Mouse (Mus musculus) kidney, embryonic 16.5 days (tissue): ENCODE results near the gene B3gnt6. TPM values are rescaled to one million over a fixed set of nuclear protein-coding genes. Genes with fewer than 3 reads are reported as not detected.

Source experiments
- ATAC-seq: fragments of 200-750 bp; cut with Nextera tagmentation; 2 replicates; pipeline ENCODE4 v1.8.0; 2017; ENCODE audit warnings: moderate TSS enrichment; ENCODE audit not compliant: low FRiP score, low TSS enrichment
- H3K27ac ChIP-seq: fragments of 300-500 bp; sonication (generic); 2 replicates; pipeline ENCODE4 v1.5.1; 2014; ENCODE audit warnings: low read length
- H3K27me3 ChIP-seq: fragments of 300-500 bp; sonication (generic); 2 replicates; pipeline ENCODE4 v1.6.1; 2014; ENCODE audit warnings: low read length, control low read depth, mixed read lengths; ENCODE audit not compliant: insufficient read depth
- H3K36me3 ChIP-seq: fragments of 300-500 bp; sonication (generic); 2 replicates; pipeline ENCODE4 v1.6.1; 2014; ENCODE audit warnings: low read length, control low read depth, mixed read lengths; ENCODE audit not compliant: insufficient read depth
- H3K4me1 ChIP-seq: fragments of 300-500 bp; sonication (generic); 2 replicates; pipeline ENCODE4 v1.6.1; 2014; ENCODE audit warnings: low read length, control low read depth, mixed read lengths; ENCODE audit not compliant: insufficient read depth
- H3K4me2 ChIP-seq: fragments of 300-500 bp; sonication (generic); replicated peaks from 2 replicates; pipeline ENCODE4 v1.6.1; 2014; ENCODE audit warnings: low read depth, low read length
- H3K4me3 ChIP-seq: fragments of 300-500 bp; sonication (generic); 2 replicates; pipeline ENCODE4 v1.5.1; 2014; ENCODE audit warnings: mild to moderate bottlenecking, low read length
- H3K9ac ChIP-seq: fragments of 300-500 bp; sonication (generic); replicated peaks from 2 replicates; pipeline ENCODE4 v1.6.1; 2014; ENCODE audit warnings: low read length
- H3K9me3 ChIP-seq: fragments of 300-500 bp; sonication (generic); 2 replicates; pipeline ENCODE4 v1.6.1; 2016; ENCODE audit warnings: low read length, control low read depth
- WGBS: fragments of 180-500 bp; shearing (Covaris S2); extraction: QIAGEN DNeasy Blood & Tissue Kit; methylation state at CpG from one replicate; pipeline ENCODE4 v1.1.7; 2014; 5-methylcytosine and 5-hydroxymethylcytosine counted together
- polyA plus RNA-seq: library from polyadenylated mRNA; unstranded; fragments of >200 nt; fragmentation: Nextera tagmentation; extraction: Ambion mirVana; gene quantifications from 2 replicates; pipeline ENCODE4 v1.2.1, GENCODE M21; 2015

Gene B3gnt6
- polyA plus RNA-seq, 1 experiment from 2014 or later: 0.09 TPM

GRCm38 (mm10) chr7:98177929-98178559 is 21.2 kb downstream of the B3gnt6 start, which contains the start of gene Capn5:
Gene Capn5, minus strand, starts transcription at chr7:98178274.
- 1% methylated on average over 38 of the region's 44 CpGs for WGBS

GRCm38 (mm10) chr7:98177566-98177928 is 21.7 kb downstream of the B3gnt6 start:
- Histone ChIP-seq H3K9me3 (no peaks in the 10 kb centered on the region), H3K4me2 (peak overlapping the region; percentile 79), H3K4me1 (peaks cover 29% of the 10 kb centered on the region), H3K4me3 (peak overlapping the region; percentile 85), H3K9ac (peak overlapping the region; percentile 73), H3K27me3 (no peaks in the 10 kb centered on the region), H3K36me3 (no peaks in the 10 kb centered on the region), H3K27ac (peak overlapping the region; percentile 82)
- ATAC-seq: peak; percentile 14; the same call in 1 of the 2 replicates
- 5% methylated on average over 9 of the region's 9 CpGs for WGBS

More at GRCm38 (mm10) chr7:98177929-98178559, 21.2 kb downstream of the B3gnt6 start, which contains the start of gene Capn5:
- H3K4me3 ChIP-seq: peak within 1 kb of the TSS; percentile 85
- ATAC-seq: peak; percentile 87
- H3K4me1 ChIP-seq: peaks cover 27% of the 10 kb centered on the region
- peak within 1 kb of the TSS; percentile 73 for H3K9ac ChIP-seq
- H3K27ac ChIP-seq: peak within 1 kb of the TSS; percentile 85
- H3K27me3 ChIP-seq: no peaks in the 10 kb centered on the region
- peak within 1 kb of the TSS; percentile 79 for H3K4me2 ChIP-seq
- H3K36me3 ChIP-seq: no peaks in the 10 kb centered on the region
- H3K9me3 ChIP-seq: no peaks in the 10 kb centered on the region

- Histone ChIP-seq H3K9ac (peak overlapping the region; percentile 73), H3K4me2 (peak overlapping the region; percentile 79), H3K9me3 (no peaks in the 10 kb centered on the region), H3K4me3 (peak overlapping the region; percentile 85), H3K27me3 (no peaks in the 10 kb centered on the region), H3K4me1 (peaks cover 29% of the 10 kb centered on the region), H3K27ac (no peak overlapping the region), H3K36me3 (no peaks in the 10 kb centered on the region)
- ATAC-seq: no peak
- WGBS: 60% methylated on average over 2 of the region's 2 CpGs
Observed at GRCm38 (mm10) chr7:98177071-98177485, 22.2 kb downstream of the B3gnt6 start.

GRCm38 (mm10) chr7:98176322-98177070 is 22.8 kb downstream of the B3gnt6 start:
- Histone ChIP-seq H3K27me3 (no peaks in the 10 kb centered on the region), H3K9me3 (no peaks in the 10 kb centered on the region), H3K27ac (no peak overlapping the region), H3K4me3 (peak overlapping the region; percentile 85), H3K4me1 (peaks cover 35% of the 10 kb centered on the region), H3K4me2 (peak overlapping the region; percentile 79), H3K9ac (peak overlapping the region; percentile 73; the same call in 1 of the 2 replicates), H3K36me3 (no peaks in the 10 kb centered on the region)
- 66% methylated on average over 8 of the region's 8 CpGs for WGBS
- no peak for ATAC-seq

GRCm38 (mm10) chr7:98174883-98175755 is 24.2 kb downstream of the B3gnt6 start:
- no peaks in the 10 kb centered on the region for H3K36me3 ChIP-seq
- H3K4me2 ChIP-seq: no peak overlapping the region
- H3K27me3 ChIP-seq: no peaks in the 10 kb centered on the region
- no peak overlapping the region for H3K9ac ChIP-seq
- H3K4me3 ChIP-seq: no peak overlapping the region
- H3K4me1 ChIP-seq: peaks cover 41% of the 10 kb centered on the region
- 78% methylated on average over 4 of the region's 4 CpGs for WGBS
- no peak for ATAC-seq
- no peak overlapping the region for H3K27ac ChIP-seq
- H3K9me3 ChIP-seq: no peaks in the 10 kb centered on the region

GRCm38 (mm10) chr7:98173408-98173807 is 25.9 kb downstream of the B3gnt6 start:
- no peaks in the 10 kb centered on the region for H3K36me3 ChIP-seq
- no peaks in the 10 kb centered on the region for H3K9me3 ChIP-seq
- WGBS: 39% methylated on average over 4 of the region's 4 CpGs
- no peaks in the 10 kb centered on the region for H3K27me3 ChIP-seq
- no peak overlapping the region for H3K4me2 ChIP-seq
- H3K9ac ChIP-seq: no peak overlapping the region
- no peak overlapping the region for H3K4me3 ChIP-seq
- no peak overlapping the region for H3K27ac ChIP-seq
- ATAC-seq: no peak
- peaks cover 30% of the 10 kb centered on the region for H3K4me1 ChIP-seq

GRCm38 (mm10) chr7:98172661-98173060 is 26.6 kb downstream of the B3gnt6 start:
- H3K27ac ChIP-seq: peak overlapping the region; percentile 35; the same call in 1 of the 2 replicates
- no peak overlapping the region for H3K4me2 ChIP-seq
- H3K4me3 ChIP-seq: no peak overlapping the region
- peaks cover 29% of the 10 kb centered on the region for H3K4me1 ChIP-seq
- 84% methylated on average over 8 of the region's 8 CpGs for WGBS
- ATAC-seq: no peak
- H3K36me3 ChIP-seq: no peaks in the 10 kb centered on the region
- H3K27me3 ChIP-seq: no peaks in the 10 kb centered on the region
- H3K9ac ChIP-seq: no peak overlapping the region; the same call in 1 of the 2 replicates
- H3K9me3 ChIP-seq: no peaks in the 10 kb centered on the region

GRCm38 (mm10) chr7:98171141-98172073 is 27.9 kb downstream of the B3gnt6 start:
- H3K27ac ChIP-seq: 0 out of 2 replicates have a peak overlapping the region, but pooled peaks have one; percentile 20
- WGBS: 74% methylated on average over 6 of the region's 6 CpGs

More at GRCm38 (mm10) chr7:98171141-98172073, 27.9 kb downstream of the B3gnt6 start:
- H3K36me3 ChIP-seq: no peaks in the 10 kb centered on the region
- ATAC-seq: peak; percentile 57
- H3K9ac ChIP-seq: no peak overlapping the region
- H3K9me3 ChIP-seq: no peaks in the 10 kb centered on the region
- H3K4me1 ChIP-seq: peaks cover 19% of the 10 kb centered on the region
- H3K4me3 ChIP-seq: no peak overlapping the region
- no peaks in the 10 kb centered on the region for H3K27me3 ChIP-seq
- no peak overlapping the region for H3K4me2 ChIP-seq
